Mouse (Mus musculus): ENCODE data around the gene Krt20. TPM values are rescaled to one million over a fixed set of nuclear protein-coding genes. Genes with fewer than 3 reads are reported as not detected.
A peak's percentile ranks its signal among the peaks of the same experiment; 100 is the strongest.

The Krt20 gene
- total RNA-seq (2022) = not detected

- DNase-seq (ENCODE audit: low spot score) = no peak
Observed at GRCm38 (mm10) chr11:99437972-99438371, at the start of gene Krt20. TSS of gene Krt20 (minus strand) at chr11:99438150.

- DNase-seq (ENCODE audit: low spot score) = no peak
Observed at GRCm38 (mm10) chr11:99474981-99475380, 37.0 kb upstream of the Krt20 start.

DNA sequence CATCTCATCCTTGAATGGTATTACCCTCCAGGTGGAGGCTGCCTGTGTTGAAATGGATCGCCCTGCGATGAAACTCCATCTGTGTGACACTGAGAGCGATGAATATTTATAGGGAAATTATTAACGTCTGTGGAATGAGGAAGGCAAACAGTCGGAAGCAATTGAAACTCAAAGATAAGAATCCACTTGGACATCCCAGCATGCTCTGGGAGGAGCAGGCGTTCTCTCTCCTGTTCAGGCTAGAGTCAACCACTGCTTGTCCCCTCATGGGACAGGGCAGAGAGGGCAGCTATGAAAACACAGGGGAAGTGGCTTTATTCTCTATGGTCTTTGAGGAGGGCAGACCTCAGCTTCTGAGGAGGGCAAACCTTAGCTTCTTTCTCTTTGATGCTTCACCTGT lies 35.5 kb upstream of the Krt20 start:
- no peak for DNase-seq (ENCODE audit: low spot score)

DNA sequence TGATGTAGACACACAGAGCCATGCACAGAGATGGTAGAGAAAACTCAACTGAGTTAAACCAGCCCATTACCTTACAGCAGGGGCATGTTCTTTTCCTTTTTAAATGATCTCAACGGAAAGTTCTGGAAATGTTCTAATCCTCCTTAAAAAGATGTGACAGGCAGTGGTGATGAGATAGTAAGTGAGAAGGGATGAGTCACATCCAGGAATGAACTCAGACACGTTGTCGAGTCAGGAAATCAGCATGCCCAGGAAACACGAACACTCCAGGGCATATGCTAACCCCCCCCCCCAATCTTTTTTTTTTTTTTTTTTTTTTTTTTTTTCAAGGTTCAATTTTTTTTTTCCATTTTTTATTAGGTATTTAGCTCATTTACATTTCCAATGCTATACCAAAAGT lies 34.5 kb upstream of the Krt20 start:
- no peak for DNase-seq (ENCODE audit: low spot score)

DNA sequence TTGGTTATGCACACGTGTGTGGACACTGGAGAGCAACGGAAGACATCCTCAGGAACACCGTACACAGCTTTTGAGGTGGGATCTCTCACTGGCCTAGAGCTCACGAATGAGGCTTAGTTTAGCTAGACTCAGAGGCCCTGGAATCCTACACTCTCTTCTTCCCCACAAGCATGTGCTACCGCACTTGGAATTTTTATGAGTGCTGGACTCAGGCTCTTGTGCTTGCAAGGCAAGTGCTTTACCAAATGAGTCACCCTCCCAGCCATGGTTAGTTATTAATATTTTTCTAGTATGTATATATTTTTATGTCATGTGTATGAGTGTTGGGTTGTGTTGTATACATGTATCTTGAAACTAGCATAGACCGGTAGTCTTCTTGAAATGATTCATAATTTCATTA lies 34.0 kb upstream of the Krt20 start:
- DNase-seq (ENCODE audit: low spot score) = no peak

GRCm38 (mm10) chr11:99469228-99469627 lies 31.3 kb upstream of the Krt20 start:
- no peak for DNase-seq (ENCODE audit: low spot score)

- no peak for DNase-seq (ENCODE audit: low spot score)
Observed at GRCm38 (mm10) chr11:99468566-99468965, 30.6 kb upstream of the Krt20 start.

DNA sequence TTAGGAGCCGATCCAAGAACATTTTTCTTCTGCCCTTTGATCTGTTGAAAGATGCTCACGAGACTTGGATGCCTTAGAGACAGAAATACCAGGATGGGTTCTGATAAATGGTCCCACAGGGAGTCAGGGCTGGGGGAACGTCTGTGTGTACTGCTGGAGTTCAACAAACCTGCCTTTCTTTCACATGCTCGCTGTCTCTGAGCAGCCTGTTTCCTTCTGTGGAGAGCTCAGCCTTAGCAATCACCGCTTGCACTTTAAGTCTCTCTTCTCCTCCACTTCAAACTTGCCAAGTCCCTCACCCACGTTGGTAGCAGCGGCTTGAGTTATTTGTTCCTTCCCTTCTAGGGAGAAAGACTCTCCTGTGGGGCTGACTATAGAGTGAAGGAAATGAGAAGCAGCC lies 28.4 kb upstream of the Krt20 start:
- no peak for DNase-seq (ENCODE audit: low spot score)

GRCm38 (mm10) chr11:99464836-99465235 lies 26.9 kb upstream of the Krt20 start:
- DNase-seq (ENCODE audit: low spot score) = peak; percentile 26

DNA sequence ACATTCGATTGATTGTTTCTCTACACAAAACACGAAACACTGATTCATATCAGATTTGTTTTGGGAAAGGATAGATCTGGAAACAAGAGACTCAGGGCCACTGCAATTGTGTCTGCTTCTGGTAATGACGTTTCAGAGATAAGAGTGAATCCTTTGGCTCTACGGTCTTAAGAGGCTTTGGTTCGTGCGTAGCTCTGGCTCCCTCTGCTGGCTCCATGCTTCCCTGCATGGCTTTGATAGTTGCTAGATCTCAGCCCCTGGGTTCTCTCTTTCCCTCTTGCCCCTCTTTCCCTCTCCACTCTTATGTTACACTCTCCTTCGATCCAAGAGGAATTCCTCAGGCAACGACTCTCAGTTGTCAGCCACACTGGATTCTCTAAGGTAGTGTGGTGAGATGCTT lies 25.2 kb upstream of the Krt20 start:
- DNase-seq (ENCODE audit: low spot score) = peak; percentile 25

GRCm38 (mm10) chr11:99461736-99462135 lies 23.8 kb upstream of the Krt20 start:
- DNase-seq (ENCODE audit: low spot score) = no peak

DNA sequence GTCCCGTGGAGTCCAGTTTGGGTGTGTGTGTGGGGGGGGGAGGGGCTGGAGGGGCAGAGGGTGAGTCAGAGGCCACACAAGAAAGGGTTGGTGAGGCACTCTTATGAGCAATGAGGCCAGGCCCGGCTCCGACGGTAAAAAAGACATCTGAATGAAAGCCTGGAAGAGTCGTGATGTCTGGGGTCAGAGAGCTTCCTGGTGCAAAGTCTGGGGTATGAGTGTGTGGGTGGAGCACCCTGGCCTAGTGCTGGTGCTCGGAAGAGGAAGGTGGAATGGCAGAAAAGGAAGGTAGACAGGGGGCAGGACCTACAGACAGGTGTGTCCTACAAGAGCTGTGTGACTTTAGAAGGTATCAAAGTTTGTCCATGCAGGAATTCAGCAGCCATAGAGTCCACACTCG lies 20.9 kb upstream of the Krt20 start:
- DNase-seq (ENCODE audit: low spot score) = no peak

DNA sequence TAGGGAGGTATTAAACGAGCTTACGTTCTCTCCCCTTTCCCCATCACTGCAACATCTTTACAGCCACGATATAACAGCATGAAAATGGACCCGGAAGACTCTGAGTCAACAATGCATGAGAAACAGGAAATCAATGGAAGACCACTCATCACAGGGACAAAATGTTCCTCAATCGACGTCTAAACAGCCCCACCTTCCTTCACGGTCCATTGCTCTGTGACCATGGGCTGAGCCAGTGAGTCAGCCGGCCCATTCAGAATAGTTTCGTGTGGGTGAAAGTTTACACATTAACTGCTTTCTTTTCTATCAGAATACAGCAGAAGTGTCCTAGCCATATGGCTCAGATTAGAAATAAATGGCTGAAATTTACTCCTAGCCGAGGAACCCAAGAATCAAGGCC lies 16.8 kb upstream of the Krt20 start:
- DNase-seq (ENCODE audit: low spot score) = no peak

GRCm38 (mm10) chr11:99454044-99454443 lies 16.1 kb upstream of the Krt20 start:
- DNase-seq (ENCODE audit: low spot score) = no peak

GRCm38 (mm10) chr11:99448769-99449168 lies 10.8 kb upstream of the Krt20 start:
- no peak for DNase-seq (ENCODE audit: low spot score)

DNA sequence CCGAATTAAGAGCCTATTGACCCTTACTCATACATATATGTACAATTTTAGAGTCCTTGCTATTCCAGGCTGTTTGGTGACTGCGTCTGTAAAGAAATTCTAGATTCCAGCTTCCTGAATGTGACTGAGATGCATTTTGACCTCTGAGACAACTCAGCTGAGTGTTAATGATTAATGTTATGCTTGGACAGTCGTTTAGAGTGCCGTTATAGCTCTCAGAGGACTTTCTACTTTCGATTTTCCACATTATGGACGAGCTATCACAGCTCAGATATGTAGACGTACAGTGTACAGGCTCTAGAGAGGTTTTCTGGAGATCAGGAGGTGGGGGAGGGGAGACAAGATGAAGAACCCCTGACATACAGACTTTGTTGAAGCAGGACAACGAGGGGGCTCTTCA lies 3.3 kb upstream of the Krt20 start:
- DNase-seq (ENCODE audit: low spot score) = no peak

DNA sequence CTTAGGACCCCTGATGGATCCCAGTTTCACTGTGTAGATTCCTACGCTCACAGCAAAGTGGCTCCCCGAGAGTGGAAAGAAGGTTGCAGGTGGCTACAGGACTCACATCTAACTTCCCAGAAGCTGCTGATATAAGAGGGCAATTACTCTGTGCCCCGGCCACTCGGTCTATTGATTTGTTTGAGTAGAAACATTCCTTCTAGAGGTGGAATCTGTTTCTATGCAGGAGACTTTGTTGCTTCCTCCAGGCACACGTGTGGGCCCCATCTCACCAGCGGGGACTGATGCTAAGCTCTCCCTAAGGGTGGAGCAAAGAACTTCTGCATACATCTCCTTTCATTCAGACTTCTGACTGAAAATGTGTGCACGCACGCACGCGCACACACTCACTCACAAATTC lies 1.5 kb upstream of the Krt20 start:
- no peak for DNase-seq (ENCODE audit: low spot score)

DNA sequence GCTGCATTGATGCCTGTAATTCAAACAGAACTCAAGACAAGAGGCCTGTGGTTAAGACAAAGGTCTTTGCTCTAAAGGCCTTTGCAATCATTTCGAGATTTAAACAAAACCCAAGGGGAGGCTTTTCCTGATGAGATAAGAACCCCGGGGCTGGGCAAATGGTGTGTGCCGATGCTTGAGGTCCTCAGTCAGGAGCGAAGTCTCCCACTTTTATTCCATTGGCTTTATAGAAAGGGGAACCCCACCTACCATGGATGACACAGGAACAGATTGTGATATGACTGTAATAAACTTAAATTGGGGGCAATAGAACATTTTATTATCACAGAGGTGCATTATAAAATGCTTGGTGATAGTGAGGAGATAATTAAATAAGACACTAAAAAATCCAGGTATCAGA lies 1.3 kb downstream of the Krt20 start:
- no peak for DNase-seq (ENCODE audit: low spot score)

DNA sequence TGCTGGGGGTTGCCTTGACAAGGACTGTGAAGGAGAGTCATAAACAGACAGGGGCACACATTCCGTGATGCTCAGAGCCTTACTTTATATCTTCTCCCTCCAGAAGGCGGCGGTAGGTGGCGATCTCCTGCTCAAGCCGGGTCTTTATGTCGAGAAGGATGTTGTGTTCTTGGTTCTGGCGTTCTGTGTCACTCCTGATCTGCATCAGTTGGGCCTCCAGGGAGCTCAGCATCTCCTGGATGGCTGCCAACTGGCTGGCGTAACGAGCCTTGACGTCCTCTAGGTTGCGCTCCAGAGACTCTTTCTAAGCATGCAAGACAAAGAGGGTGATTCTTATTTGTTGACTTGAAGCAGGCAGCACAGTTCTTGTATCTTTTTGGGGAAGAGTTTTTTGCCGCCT lies 7.3 kb downstream of the Krt20 start:
- no peak for DNase-seq (ENCODE audit: low spot score)

DNA sequence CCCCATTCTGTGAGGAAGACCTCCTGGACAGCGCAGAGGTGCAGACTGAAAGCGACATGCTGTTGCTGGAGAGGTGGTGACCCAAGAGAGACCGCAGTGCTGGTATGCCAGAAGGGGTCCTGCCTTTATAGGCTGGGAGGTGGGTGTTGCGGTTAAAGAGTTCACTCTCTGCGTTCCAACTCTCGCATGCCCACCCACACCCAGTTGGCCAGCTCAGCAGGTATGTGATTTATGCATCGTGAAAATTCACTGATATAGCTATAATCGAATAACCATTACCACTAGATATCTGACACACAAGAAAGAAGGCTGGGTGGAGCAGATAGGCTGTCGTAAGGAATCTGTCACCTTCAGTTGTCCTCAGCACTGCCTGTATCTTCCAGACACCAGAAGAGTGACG lies 15.8 kb downstream of the Krt20 start, which contains the start of gene Krt12:
Gene Krt12 (minus strand): TSS at position 101 of the 400 bp plus-strand sequence.
- DNase-seq (ENCODE audit: low spot score) = no peak

GRCm38 (mm10) chr11:99420586-99420985 lies 17.4 kb downstream of the Krt20 start:
- DNase-seq (ENCODE audit: low spot score) = no peak

- DNase-seq (ENCODE audit: low spot score) = no peak
Observed at GRCm38 (mm10) chr11:99417819-99418218, 20.1 kb downstream of the Krt20 start.

GRCm38 (mm10) chr11:99416902-99417301 lies 21.0 kb downstream of the Krt20 start:
- no peak for DNase-seq (ENCODE audit: low spot score)

DNA sequence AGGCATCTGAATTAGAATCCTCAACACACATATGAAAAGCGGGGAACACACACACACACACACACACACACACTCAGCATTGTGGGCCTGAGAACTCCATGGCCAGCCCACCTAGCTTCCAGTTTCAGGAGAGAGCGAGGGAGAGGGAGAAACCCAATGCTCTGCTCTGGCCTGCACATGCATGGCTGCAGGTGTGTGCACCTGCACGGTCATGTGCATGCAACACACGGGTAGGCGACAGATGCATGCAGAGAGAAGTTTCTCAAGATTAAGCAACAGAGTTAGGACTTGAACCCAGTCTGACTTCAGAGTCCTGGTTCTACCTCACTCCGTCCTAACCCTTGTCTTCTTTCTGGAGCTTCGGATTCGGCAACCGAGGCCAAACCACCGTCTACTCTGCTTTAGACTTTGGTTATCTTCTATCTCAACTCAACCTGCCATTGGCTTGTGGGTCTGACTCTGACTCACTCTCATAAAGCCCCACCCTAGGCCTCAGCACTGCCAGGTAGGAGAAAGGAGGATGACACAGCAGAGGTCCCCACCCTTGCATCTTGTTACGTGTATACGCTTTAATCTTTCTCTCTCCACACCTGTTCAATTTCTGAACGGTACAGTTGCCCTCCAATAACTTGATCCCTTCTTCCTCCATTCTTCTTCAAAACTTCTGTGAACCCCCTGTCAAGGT lies 23.3 kb downstream of the Krt20 start:
- DNase-seq (ENCODE audit: low spot score) = no peak
